Mouse (Mus musculus) c-Kit-positive CD71-negative TER-119-negative erythroid progenitor cells, embryonic 14.5 days (primary cell): ENCODE measurements at regions not wholly inside any gene's neighbourhood (a gene's known extent, or its start where the extent isn't known, plus 50 kb on each side); places are given as distances from the start of the nearest gene placed in this dataset.
A peak's percentile ranks its signal among the peaks of the same experiment; 100 is the strongest.

Experiments
- DNase-seq: peaks from one replicate; pipeline ENCODE4 v3.0.0-alpha.2; 2013; ENCODE audit warnings: low read depth

DNA sequence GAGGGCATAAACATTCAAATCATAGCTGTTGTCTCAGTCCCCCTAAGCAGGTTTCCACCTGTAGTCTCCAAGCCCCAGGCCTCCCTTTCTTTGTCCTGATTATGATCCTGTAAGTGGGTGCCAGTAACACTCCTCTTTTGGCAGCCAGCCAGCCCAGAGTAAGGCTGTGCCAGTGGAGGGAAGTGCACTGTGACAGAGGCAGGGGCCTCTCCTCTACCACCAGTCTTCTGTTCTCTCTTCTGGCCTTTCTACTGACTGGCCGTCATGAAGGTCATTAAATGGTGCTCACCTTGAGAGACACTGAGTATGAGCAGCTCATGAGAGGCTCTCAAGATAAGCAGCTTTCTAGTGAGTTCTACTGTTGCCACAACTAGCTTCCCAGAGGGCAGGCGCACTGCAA lies 63.5 kb upstream of the Met start:
- DNase-seq: no peak

DNA sequence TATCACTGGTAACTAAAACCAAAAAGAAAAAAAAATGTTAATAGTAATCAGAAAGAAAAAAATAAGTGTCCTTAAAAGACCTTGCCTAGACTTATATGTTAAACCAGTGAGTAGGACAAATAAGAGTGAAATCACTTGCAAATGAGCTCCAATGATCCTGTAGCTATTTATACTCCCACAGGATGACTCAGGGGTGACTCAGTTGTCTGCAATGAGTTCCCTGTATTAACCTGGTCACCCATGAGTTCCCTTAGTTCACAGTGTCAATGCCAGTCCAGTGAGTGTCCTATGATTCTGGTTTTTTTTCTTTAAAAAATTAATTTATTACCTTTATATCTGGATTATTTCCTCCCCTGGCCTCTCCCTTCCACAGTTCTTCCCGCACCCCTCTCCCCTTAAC lies 55.5 kb upstream of the Met start:
- DNase-seq: no peak

- peak; percentile 35 for DNase-seq
Observed at GRCm38 (mm10) chr6:17409703-17410408, 53.7 kb upstream of the Met start.

DNA sequence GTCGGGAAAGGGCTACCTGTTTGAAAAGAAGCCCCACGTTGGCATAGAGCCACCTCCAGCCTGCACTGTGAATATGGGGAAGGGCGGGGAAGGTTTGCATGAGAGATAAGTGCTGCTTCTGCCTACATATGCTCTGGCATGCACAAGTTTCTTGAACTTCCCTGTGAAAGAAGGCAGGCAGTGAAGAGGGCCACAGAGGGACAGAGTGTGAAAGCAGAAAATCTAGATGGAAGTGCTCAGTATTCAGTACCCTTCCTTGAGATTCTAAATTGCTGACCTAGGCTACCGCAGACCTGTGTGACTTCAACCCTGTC lies 53.2 kb upstream of the Met start:
- DNase-seq: no peak
